Mouse (Mus musculus): Measurements from ENCODE around the gene Sesn3.
A peak's percentile ranks its signal among the peaks of the same experiment; 100 is the strongest.

Sesn3 gene

DNA sequence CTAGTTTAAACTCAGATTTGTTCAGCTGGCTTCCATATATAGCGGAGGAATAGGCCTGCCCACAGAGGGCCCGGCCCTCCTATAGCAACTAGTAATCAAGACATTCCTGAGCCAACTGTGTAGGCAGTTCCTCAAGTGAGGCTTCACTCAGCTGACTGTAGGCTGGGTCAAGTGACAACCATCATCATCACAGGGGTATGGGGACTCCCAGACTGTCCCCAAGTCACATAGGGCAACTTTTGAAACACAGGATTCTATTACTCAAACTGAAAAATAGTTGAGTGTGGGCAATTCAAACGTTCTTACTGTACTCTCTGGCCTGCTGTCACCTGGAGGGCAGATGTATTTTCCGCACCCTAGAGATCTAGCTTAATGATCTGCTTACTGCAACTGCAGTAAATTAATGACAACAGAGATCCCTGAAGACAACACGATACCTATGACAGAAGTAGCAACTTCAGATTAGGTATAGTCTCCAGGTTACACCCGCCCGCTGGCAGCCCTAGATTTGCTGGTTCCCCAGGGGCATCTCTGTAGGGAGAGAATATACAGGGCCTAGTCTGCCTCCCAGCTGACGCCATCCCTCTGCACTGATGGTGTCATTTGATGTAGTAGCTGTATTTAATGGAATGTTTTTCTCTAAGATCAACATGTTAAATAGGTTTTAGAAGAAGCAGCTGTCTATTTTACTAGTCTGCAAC, 87.4 kb downstream of the Sesn3 start:
- no peak for DNase-seq

DNA sequence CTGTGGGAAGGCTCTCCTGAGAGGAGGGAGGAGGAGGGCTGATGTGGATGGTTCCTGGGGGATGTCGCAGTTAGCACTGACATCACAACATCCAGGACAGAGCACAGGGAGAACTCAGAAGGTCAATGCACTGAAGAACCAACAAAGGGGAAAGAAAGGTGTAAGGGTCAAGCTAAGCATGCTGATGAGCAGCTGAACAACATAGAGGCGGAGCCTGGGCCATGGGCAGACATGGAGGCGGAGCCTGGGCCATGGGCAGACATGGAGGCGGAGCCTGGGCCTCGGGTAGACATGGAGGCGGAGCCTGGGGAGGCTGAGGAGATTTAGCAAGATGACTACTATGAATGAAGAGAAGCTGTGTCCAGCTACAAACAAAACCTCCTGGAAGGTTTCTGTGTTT, 88.7 kb downstream of the Sesn3 start:
- peak; percentile 39 for DNase-seq

DNA sequence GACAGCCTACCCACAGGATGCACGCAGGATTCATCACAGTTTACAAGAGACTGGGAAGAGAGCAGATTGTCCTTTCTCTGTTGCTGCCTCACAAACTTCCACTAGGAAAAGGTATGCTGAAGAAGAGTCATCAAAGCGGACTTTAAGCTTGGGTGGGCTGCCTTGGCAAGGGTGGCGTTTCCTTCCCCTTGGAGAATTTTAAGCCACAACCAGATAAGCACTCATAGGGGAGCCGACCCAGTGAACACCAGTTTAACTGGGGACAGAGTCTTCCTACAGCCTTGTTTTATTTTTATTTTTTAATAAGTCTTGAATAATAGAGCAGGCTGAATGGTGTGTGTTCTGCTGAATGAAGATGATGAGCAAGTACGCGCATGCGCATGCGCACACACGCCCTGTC, 89.9 kb downstream of the Sesn3 start:
- no peak for DNase-seq

DNA sequence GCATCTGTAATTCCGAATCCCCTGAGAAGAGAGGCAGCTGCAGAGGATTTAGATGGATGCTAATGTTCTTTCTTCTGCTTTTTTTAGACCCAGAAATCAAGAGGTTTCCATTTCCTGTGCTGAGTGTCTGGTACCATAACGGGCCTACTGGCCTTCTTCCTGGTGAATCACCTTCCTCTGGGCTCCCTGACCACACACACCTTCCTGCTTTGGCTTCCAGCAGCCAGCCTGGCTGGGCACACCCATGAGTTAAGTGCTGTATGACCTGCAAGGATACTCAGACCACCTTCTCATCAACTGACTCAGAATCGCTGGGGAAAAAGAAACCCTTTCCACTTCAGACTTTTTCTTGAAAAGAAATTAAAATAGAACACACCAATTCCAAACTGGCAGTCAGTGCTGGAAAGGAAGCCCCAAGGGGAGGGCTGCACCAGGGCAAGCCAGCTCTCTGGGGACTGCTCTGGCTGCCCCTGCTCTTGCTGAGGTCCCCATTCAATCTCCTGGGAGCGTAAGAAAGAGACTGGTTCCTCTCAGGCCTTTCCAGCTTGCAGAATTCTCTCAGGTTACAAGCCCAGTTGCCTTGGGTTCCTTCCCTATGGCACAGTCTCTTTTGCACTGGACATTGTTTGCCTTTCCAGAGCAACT, 90.7 kb downstream of the Sesn3 start:
- no peak for DNase-seq

DNA sequence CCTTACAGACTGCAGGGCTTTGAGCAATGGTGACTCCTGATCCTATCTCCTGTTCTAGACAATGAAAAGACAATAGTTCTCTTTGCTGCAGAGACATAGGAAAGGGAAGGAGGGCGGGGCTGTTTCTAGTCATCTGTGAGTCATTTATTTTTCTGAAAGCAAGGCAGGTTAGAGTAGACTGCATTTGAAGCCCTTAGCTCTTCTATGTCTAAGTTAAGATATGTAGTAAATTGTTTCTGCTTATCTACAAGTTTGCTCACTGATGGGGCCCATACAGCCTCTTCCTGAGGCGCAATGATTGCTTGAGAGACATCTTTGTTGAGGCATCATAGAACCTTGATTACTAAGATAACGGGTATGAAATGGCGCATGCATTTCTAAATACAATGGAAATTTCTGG, 93.0 kb downstream of the Sesn3 start:
- no peak for DNase-seq

DNA sequence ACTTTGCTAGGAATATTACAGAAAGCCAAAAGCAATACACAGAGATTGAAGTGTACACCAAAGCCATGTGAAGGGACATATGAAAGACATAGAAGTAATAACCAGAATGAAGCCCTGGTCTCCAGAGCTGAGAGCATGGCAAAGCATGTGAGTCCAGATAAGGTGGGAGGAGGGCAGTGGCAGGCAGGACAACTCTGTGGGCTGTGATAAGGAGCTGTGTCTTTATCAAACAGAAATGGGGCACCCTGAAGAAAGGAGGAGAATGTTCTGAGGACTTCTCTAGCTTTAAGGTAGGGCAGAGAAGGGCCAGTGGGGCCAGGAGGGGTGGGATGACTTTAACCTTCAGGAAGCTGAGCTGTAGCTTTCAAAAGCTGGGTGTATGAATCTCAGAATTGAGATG, 94.4 kb downstream of the Sesn3 start:
- no peak for DNase-seq

DNA sequence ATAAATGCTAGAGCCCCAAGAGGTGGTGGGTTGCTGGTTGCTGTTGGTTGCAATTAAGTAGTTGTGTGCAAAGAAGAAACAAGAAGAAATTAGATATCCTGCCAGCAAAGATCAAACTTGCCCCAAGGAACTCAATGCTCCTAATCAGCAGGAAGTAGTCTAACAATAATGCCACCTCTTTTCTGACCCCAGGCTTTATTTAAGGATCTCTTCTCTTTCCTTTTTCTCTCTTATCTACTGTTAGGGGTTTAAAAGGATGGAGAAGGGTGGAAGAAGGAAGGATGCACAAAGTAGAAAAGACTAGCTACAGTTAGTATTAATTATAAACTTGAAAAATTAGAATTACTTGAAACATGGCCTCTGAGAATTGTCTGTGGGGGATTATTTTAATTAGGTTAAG, 97.6 kb downstream of the Sesn3 start:
- no peak for DNase-seq

DNA sequence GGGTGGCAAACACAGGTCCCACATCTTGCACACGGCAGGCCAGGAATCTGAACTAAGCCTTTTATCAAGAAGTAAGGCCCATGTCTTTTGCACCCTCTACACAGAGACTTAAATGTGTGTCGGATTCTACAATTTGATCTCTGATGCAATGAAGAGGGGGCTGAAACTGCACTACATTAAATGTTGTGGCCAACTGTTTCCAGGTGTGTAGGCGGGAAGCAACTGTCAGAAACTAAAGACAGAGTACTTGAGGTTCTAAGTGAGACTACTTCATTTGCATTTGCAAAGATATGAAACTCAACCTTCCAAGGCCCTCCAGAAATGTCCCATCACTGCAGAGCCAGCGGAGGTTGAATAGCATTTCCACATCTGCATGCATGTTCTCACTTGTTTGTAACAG, 101.3 kb downstream of the Sesn3 start:
- DNase-seq, result no peak

DNA sequence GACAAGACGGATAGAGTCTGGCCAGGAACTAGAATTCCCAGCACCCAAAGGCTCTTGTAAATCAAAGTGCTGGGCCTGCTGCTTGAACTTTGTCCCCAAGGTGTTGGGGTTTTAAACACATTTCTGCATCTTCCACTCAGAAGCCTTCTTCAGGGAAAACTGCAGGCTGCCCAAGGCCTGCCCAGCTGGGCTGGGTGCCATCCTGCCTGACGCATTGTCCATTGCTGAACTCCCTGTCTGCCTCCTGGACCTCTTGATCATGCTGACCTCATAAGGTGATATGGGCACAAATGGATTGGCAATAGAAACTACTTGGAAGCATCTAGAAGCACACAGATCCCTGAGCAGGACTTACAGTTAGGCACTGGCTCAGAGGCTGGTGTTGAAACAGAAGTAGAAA, 103.3 kb downstream of the Sesn3 start:
- DNase-seq, result no peak

DNA sequence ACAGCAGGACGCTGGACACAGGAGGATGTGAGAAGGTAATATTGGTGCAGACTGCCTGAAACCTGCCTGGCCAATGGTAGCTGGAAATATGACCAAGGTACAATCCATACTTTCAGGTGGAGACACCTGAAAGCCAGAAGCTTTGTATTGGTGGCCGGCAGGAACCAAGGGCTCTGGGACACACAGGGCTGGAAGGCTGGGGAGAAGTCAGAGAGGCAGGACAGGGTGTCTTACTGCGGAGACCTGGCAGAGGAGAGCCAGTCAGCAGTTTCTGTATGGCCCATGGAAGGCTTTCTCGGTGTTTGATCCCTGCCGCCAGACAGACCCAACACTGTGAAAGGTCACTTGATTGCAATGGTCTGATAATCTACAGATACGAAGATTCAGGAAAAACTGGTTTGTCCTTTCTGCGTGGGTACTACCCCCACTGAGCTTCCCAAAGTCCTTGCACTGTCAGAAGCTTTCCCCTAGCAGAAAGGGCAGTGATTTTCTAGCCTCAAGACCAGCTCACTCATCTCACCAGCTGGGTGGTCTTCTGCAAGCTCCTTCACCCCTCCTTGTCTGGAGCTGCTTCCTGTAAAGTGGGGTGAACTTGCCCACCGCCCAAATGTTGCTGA, 105.0 kb downstream of the Sesn3 start:
- DNase-seq, result no peak

DNA sequence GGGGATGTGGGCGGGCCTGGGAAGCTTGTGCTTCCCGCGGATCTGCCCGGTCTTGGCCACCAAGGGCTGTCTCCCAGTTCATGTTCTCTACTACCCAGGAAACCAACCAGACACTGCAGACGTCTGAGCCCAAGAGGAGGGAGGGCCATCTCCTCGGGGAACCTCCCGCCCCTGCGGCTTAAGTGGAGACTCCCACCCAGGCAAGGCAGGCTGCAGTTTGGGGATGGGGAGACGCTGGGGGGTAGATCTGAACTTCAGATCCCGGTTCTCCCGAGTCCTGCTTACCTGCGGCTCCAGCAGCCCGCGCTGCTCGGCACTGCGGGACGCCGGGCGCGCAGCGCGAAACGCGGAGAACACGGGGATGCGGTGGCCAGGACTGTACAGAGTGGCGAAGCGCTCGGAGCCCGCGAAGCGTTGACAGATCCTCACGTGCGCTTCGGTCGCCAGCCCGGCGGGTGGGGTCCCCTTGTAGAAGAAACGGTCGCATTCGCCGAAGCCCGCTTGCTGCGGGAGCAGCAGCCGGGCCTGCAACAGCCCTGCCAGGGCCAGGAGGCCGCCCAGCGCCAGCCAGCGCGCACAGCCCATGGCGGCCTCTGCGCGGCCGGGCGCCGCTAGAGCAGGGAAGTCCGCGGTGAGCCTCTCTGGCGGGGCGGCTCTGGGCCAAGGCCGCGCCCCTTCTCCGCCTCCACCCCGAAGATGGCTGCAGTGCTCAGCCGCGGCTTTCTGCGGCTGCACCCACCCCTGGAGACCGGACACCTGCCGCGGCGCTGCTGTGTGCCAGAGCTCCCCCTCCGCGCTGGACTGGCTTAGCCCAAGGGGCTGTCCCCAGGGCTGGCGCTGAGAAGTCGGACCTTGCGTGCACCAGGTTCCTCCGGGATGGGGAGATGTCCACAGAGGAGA, 105.8 kb downstream of the Sesn3 start:
- DNase-seq, result peak; percentile 80

DNA sequence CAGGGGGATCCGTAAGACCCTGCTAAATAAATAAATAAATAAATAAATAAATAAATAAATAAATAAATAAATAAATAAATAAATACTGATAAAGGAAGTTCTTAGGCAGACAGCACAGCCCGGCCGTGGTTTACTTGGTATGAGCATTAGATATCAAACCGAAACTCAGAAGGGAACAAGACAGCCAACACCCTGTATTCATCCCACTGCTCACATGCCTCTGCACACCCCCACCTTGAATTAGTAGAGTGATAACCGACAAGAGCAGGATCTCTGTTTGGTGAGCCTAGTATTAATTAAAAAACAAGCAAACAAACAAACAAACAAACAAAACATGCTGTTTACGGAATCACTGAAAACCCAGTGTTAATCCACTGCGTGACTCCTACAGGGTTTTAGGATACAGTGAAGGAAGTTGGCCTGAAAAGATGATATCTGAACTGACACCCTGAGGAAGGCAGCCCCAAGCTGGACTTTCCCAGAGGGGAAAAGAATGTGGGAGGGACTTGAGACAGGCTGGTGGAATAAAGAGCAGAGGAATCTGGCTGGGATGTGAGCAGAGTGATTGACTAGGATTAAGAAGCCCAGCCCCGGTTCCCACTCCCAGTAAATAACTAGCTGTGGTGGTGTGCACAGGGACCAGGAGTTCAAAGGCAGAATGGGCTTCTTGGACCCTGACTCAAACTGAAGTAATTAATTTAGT, 106.6 kb downstream of the Sesn3 start, which contains the start of gene Endod1:
TSS of gene Endod1 (minus strand) at position 155 of the 703 bp plus-strand sequence.
- DNase-seq, result no peak

DNA sequence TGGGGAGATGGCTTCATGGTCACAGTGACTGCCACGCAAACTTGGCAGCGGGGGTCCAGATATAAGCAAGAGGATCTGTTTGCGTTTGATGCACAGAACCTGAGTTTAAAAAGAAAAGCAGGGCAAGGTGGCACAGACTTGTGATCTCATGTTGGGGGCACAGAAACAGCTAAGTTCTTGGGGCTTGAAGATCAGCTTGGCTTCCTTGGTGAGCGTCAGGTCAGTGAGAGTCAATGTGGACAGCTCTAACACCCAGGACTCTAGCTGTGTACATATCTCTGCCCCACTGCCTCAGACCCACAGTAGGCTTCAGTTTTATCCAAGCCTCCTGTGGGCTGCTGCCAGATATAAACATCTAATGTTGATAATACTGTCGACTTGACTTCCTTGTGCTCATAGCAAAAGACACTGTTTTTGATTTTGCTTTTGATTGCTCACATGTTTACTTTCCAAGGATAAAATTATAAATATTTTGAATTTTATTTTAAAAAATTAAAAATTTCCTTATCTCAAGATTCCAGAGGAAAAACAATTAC, 107.5 kb downstream of the Sesn3 start:
- no peak for DNase-seq
